Mouse (Mus musculus) forebrain, embryonic 14.5 days (tissue): ENCODE results near the gene Mpig6b. TPM values are rescaled to one million over a fixed set of nuclear protein-coding genes. Genes with fewer than 3 reads are reported as not detected.

Source experiments
- ATAC-seq: fragments of 200-750 bp; cut with Nextera tagmentation; 2 replicates; pipeline ENCODE4 v1.8.0; 2017; ENCODE audit warnings: mild to moderate bottlenecking, moderate library complexity
- DNase-seq: peaks from one replicate; pipeline ENCODE4 v3.0.0-alpha.2; 2015; ENCODE audit warnings: low spot score
- H3K27ac ChIP-seq: fragments of 300-500 bp; sonication (generic); 2 replicates; pipeline ENCODE4 v1.5.1; 2014; ENCODE audit warnings: low read depth, mild to moderate bottlenecking, control low read depth, low read length, moderate library complexity
- H3K27me3 ChIP-seq: fragments of 300-500 bp; sonication (generic); replicated peaks from 2 replicates; pipeline ENCODE4 v1.6.1; 2014; ENCODE audit warnings: low read length, control low read depth, mixed read lengths; ENCODE audit not compliant: control insufficient read depth, insufficient read depth
- H3K36me3 ChIP-seq: fragments of 300-500 bp; sonication (generic); 2 replicates; pipeline ENCODE4 v1.6.1; 2014; ENCODE audit warnings: low read length, control low read depth; ENCODE audit not compliant: control insufficient read depth, insufficient read depth
- H3K4me1 ChIP-seq: fragments of 300-500 bp; sonication (generic); 2 replicates; pipeline ENCODE4 v1.6.1; 2014; ENCODE audit warnings: antibody characterized with exemption, low read length, control low read depth; ENCODE audit not compliant: control insufficient read depth, insufficient read depth
- H3K4me2 ChIP-seq: fragments of 300-500 bp; sonication (generic); 2 replicates; pipeline ENCODE4 v1.6.1; 2014; ENCODE audit warnings: mild to moderate bottlenecking, control low read depth, low read length
- H3K4me3 ChIP-seq: fragments of 300-500 bp; sonication (generic); 2 replicates; pipeline ENCODE4 v1.5.1; 2014; ENCODE audit warnings: low read depth, low read length, control low read depth
- H3K9ac ChIP-seq: fragments of 300-500 bp; sonication (generic); 2 replicates; pipeline ENCODE4 v1.6.1; 2014; ENCODE audit warnings: mild to moderate bottlenecking, low read length, control low read depth, moderate library complexity
- H3K9me3 ChIP-seq: fragments of 300-500 bp; sonication (generic); replicated peaks from 2 replicates; pipeline ENCODE4 v1.6.1; 2016; ENCODE audit warnings: low read length, control low read depth, mixed read lengths; ENCODE audit not compliant: control insufficient read depth
- WGBS: fragments of 180-500 bp; shearing (Covaris S2); extraction: QIAGEN DNeasy Blood & Tissue Kit; methylation state at CpG from one replicate; pipeline ENCODE4 v1.1.7; 2014; 5-methylcytosine and 5-hydroxymethylcytosine counted together
- polyA plus RNA-seq: library from polyadenylated mRNA; unstranded; fragments of >200 nt; fragmentation: Nextera tagmentation; extraction: Ambion mirVana; gene quantifications from 2 replicates; pipeline ENCODE4 v1.2.1, GENCODE M21; 2014

Mpig6b gene
- 0.28 and 0.42 TPM in 2 replicates for polyA plus RNA-seq

DNA sequence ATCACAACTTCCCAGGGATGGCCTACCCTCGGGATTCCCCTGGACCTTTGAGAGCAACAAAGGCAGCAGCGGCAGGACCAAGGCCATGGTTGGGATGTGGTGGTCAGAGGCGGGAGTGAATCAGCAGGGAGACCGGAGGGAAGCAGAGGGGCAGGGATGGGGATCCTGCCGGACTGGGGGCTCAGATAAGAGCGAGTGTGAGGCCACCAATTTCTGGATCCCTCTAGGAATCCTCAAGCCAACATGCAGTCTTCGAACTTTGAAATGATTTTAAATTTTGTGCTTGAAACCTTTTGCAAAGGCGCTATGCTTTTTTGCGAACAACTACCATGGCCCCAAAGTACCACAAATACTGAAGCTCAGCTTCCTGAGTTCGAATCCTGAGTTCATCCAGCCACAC lies at the start of gene Mpig6b:
Gene Mpig6b (minus strand): TSS at position 101 of the 400 bp plus-strand sequence.
- Histone ChIP-seq H3K4me1 (peaks cover 7% of the 10 kb centered on the region), H3K27me3 (peaks cover 32% of the 10 kb centered on the region), H3K36me3 (peaks cover 22% of the 10 kb centered on the region), H3K27ac (no peak within 1 kb of the TSS), H3K9me3 (no peaks in the 10 kb centered on the region), H3K4me2 (peak within 1 kb of the TSS; percentile 47), H3K9ac (peak within 1 kb of the TSS; percentile 37), H3K4me3 (peak within 1 kb of the TSS; percentile 17)
- DNase-seq = no peak
- 45% methylated on average over 10 of the region's 10 CpGs for WGBS
- ATAC-seq = no peak

DNA sequence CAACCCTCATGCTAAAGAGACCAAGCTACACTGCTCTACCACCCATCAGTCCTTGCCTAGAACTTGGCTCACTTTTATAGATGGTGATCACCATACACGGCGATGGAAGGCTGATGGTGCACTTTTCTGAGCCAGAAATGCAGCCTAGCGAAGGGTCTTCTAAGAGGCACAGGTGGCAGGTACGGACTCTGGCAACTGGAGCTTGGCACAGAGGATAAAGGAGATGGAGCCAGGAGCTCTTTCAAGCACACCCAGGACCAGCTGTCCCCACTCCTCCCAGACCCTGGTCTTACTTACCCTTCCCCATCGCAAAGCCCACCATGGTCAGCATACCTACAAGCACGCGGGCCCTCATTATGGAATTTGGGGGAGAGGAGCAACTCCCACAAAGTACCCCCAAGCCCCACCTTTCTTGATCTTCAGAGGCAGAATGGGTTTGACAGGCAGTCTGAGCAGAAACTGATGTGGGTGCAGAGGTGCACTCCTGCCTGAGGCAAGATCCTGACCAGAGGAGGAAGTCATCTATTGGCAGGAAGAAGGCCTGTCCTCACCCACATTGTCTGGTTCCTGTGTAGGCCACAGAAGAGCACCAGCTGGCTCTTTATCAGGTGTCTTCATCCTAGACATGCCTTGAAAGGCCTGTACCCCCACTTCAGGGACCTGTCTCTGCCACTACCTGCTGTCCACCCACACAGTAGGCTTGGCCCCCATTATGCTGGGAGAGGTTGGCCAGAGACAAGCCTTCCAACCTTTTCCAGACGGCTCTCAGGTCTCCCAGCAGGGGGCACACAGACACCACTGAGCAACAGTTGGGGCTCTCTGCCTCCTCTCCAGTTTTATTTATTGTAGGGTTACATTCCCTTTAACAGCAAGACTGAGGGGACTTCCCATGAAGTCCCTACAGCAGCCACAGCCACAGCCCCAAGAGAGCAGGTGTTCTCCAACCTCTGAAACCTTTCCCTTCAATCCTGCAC lies 49.3 kb upstream of the Mpig6b start, which contains the start of gene Ly6g5b:
Gene Ly6g5b (minus strand): TSS at position 383 of the 974 bp plus-strand sequence.
- WGBS = 85% methylated on average over 8 of the region's 8 CpGs
- Histone ChIP-seq H3K4me3 (no peak within 1 kb of the TSS), H3K27me3 (no peaks in the 10 kb centered on the region), H3K27ac (no peak within 1 kb of the TSS), H3K9me3 (no peaks in the 10 kb centered on the region), H3K36me3 (peaks cover 59% of the 10 kb centered on the region), H3K4me1 (peaks cover 5% of the 10 kb centered on the region), H3K4me2 (no peak within 1 kb of the TSS), H3K9ac (no peak within 1 kb of the TSS)
- ATAC-seq = no peak
- DNase-seq = no peak

DNA sequence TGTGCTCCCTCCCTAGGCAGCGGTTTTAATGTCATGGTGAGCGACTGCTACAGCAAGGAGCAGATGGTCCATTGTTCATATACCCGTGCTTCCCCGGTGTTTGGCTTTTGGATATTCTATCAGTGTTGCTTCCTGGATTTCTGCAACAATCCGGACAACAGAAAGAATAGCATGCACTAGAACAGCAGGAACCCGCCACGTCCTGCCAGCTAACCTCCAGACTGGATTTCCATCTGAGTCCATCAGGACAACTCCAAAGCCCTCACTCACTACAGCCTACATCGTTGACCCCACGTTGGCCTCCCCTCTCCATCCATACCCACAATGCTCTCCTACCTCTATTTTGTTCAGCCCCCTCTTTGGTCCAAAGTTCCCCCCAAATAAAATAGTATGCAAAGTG lies 45.8 kb upstream of the Mpig6b start:
- no peak for DNase-seq
- no peak overlapping the region for H3K4me3 ChIP-seq
- H3K27me3 ChIP-seq = no peaks in the 10 kb centered on the region
- no peaks in the 10 kb centered on the region for H3K9me3 ChIP-seq
- no peak overlapping the region for H3K9ac ChIP-seq
- H3K4me1 ChIP-seq = no peaks in the 10 kb centered on the region
- WGBS = 80% methylated on average over 9 of the region's 9 CpGs
- H3K4me2 ChIP-seq = no peak overlapping the region
- ATAC-seq = no peak
- H3K36me3 ChIP-seq = peaks cover 31% of the 10 kb centered on the region
- no peak overlapping the region for H3K27ac ChIP-seq

DNA sequence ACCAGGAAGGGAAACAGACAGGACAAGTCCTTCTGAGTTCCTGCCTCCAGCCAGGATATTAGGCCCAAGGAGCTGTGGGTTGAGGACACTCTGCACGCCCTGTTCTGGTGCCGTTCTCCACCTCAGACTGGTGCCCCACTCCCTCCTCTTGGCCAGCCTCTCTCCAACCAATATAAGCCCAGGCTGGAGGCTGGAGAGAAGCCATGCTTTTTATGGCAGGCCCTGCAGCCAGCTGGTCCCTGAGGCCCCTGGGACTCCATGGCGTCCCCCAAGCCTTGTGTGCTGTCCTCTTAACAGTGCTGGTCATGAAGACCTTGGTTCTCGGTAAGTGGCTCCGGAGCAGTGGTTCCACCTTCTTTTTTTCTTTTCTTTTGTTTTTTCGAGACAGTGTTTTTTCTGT lies 42.1 kb upstream of the Mpig6b start, which contains the start of gene Ly6g5c:
Gene Ly6g5c (plus strand): TSS at position 183 of the 400 bp plus-strand sequence.
- Histone ChIP-seq H3K4me2 (no peak within 1 kb of the TSS), H3K9me3 (no peaks in the 10 kb centered on the region), H3K36me3 (peaks cover 13% of the 10 kb centered on the region), H3K27ac (no peak within 1 kb of the TSS), H3K9ac (no peak within 1 kb of the TSS), H3K4me1 (no peaks in the 10 kb centered on the region), H3K27me3 (no peaks in the 10 kb centered on the region), H3K4me3 (no peak within 1 kb of the TSS)
- DNase-seq (no peak), ATAC-seq (no peak)
- WGBS = 89% methylated on average over 6 of the region's 6 CpGs

DNA sequence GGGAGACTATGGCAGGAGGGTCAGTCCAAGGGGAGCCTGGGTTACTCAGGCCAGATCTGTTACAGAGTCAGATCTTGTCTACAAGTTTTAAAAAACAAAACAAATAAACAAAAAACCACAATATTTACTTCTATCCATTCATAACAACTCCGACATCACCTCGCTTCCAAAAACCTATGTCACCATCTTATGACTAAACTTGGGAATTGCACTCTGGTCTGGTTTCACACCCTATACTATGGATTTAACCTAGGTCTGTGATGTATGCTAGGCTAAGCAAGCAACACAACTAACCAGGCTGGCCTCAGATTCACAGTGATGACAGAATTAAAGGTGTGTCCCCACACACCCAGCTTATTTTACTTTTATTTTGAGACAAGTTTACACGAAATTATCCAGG lies 40.5 kb upstream of the Mpig6b start:
- no peaks in the 10 kb centered on the region for H3K4me1 ChIP-seq
- H3K27me3 ChIP-seq = no peaks in the 10 kb centered on the region
- no peaks in the 10 kb centered on the region for H3K9me3 ChIP-seq
- DNase-seq (peak; percentile 43), ATAC-seq (no peak)
- H3K4me2 ChIP-seq = no peak overlapping the region
- H3K9ac ChIP-seq = peak overlapping the region; percentile 48; the same call in 1 of the 2 replicates
- 66% methylated on average over 3 of the region's 3 CpGs for WGBS
- H3K4me3 ChIP-seq = no peak overlapping the region
- peaks cover 28% of the 10 kb centered on the region for H3K36me3 ChIP-seq
- H3K27ac ChIP-seq = no peak overlapping the region

DNA sequence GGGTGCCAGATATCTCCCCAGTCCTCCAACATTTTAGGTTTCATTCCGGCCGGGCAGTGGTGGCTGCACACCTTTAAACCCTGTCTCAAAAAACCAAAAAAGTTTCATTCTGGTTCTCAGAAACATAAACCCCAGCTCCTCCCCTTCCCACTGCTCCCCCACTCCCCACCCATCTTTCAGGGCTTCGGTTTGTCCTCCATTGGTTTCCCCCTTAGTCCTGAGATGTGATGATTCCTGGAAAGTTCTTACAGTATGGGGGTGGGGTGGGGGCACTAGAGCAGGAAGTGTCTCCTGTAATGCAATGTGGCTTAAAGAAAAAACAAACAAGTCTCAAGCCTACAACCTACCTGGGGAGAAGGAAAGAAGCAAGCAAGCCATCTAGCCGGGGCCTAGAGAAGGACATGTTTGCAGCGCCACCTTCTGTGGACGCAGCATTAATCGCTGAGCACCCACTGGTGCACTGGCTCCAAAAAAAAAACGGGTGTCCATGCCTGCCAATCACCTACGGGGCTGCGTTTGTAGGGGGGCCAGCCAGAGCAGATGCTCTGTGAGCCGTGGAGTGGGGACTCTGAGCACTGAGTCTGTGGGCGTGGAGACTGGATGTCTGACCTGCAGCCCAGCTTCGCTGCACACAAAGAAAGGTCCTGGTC lies 39.9 kb upstream of the Mpig6b start:
- ATAC-seq (0 out of 2 replicates have a peak, but pooled peaks have one; percentile 12), DNase-seq (peak; percentile 61)
- WGBS = 23% methylated on average over 13 of the region's 13 CpGs
- Histone ChIP-seq H3K4me3 (no peak overlapping the region), H3K4me2 (peak overlapping the region; percentile 28; the same call in 1 of the 2 replicates), H3K9ac (peak overlapping the region; percentile 48; the same call in 1 of the 2 replicates), H3K27ac (no peak overlapping the region), H3K4me1 (no peaks in the 10 kb centered on the region), H3K36me3 (peaks cover 35% of the 10 kb centered on the region), H3K9me3 (no peaks in the 10 kb centered on the region), H3K27me3 (no peaks in the 10 kb centered on the region)

DNA sequence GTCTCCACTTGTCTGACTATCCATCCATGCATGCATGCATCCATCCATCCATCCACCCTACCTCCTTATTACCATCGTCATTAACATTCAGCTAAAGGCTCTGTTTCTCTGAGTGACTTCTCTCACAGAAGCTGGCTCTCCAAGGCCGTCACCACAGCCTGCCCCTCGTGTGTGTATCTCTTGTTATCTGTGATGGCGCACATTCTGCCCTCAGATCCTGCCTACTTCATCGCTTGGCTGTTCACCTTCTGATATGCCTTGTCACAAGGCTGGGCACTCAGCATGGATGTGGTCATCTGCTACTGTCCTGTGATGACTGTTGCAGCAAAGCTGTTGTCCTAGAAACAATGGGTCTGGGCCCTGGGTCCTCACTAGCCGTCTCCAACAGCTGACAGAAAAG lies 38.8 kb upstream of the Mpig6b start:
- H3K27me3 ChIP-seq = no peaks in the 10 kb centered on the region
- DNase-seq (no peak), ATAC-seq (no peak)
- 78% methylated on average over 6 of the region's 6 CpGs for WGBS
- H3K27ac ChIP-seq = no peak overlapping the region
- no peaks in the 10 kb centered on the region for H3K4me1 ChIP-seq
- no peak overlapping the region for H3K4me3 ChIP-seq
- H3K9ac ChIP-seq = no peak overlapping the region
- H3K4me2 ChIP-seq = no peak overlapping the region
- peaks cover 46% of the 10 kb centered on the region for H3K36me3 ChIP-seq
- H3K9me3 ChIP-seq = no peaks in the 10 kb centered on the region

DNA sequence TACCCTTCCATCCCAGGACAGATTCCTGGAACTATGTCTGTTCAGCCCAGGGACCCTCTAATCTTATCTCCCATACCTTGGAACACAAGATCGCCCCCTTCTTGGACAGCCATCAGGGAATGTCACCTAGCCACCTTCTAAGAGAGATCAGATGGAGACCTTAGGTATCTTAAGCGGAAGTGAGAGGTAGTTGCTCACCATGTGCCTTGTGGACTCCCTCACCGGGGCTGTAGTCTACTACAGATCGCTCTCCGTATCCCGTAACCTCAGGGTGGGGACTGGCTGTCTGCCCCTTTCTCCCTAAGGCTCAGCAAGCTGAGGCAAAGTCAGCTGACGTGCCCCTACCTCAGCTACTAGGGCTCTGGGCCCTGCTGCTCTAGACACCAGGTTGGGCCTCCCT lies 38.1 kb upstream of the Mpig6b start:
- H3K36me3 ChIP-seq = peaks cover 53% of the 10 kb centered on the region
- H3K9ac ChIP-seq = no peak overlapping the region
- no peaks in the 10 kb centered on the region for H3K9me3 ChIP-seq
- H3K4me3 ChIP-seq = no peak overlapping the region
- ATAC-seq (no peak), DNase-seq (no peak)
- no peaks in the 10 kb centered on the region for H3K27me3 ChIP-seq
- H3K4me2 ChIP-seq = no peak overlapping the region
- no peaks in the 10 kb centered on the region for H3K4me1 ChIP-seq
- 92% methylated on average over 7 of the region's 7 CpGs for WGBS
- no peak overlapping the region for H3K27ac ChIP-seq
